Mouse (Mus musculus): ENCODE results near the gene Gm21188. TPM values are rescaled to one million over a fixed set of nuclear protein-coding genes. Genes with fewer than 3 reads are reported as not detected.
"Not testable (repeated sequence)": the region's sequence is repeated elsewhere in the genome, so short reads cannot be mapped to it uniquely, and the experiment has no call there.

Gm21188 gene
- polyA plus RNA-seq (2015; fragmentation: Nextera tagmentation; extraction: Ambion mirVana) = not detected in 2 replicates

DNA sequence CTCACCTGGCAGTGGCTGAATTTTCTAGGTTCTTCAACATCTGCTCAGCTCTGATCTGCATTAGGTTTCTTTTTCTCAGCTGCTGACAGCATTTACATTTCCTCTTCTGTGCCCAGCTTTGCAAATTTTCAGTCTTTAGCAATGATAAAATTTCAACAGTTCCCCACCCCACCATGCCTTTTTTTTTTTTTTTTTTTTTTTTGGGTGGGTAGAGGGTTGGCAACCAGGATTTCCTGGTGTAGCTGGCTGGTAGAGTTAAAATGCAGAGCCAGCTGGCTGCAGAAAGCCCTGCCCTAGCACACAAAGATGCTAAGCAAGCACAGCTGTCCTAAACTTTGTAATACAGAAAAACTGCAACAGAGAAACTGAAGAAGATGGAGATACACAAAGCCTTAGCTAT, at the start of gene Gm21188:
TSS of gene Gm21188 (minus strand) at position 110 of the 400 bp plus-strand sequence.
- H3K9me3 ChIP-seq; H3K4me3 ChIP-seq (replicated peaks); H3K9ac ChIP-seq (replicated peaks); H3K27me3 ChIP-seq; ATAC-seq; H3K27ac ChIP-seq; H3K4me2 ChIP-seq (replicated peaks); H3K4me1 ChIP-seq (replicated peaks); H3K36me3 ChIP-seq: not testable (repeated sequence)

DNA sequence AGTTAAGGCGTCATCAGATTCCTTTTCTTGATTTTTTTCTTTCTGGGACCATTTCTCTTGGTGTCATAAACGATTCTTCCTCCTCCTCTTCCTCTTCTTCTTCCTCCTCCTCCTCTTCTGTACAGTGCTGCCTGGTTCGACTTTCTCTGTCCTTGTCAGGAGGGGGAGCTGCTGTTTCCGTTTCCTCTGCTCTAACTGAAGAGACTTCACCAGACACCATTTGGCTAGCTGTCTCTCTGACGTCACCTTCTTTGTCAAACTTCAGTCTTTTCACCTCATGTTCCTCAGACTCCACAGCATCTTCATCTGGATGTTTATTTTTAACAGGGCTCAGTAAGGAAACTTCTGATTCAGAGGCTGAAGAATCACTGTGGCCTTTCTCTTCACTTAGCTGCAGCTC, 47.3 kb upstream of the Gm21188 start:
- not testable (repeated sequence) for H3K4me3 ChIP-seq (replicated peaks); ATAC-seq; H3K9me3 ChIP-seq; H3K27me3 ChIP-seq; H3K27ac ChIP-seq; H3K36me3 ChIP-seq; H3K9ac ChIP-seq (replicated peaks); H3K4me2 ChIP-seq (replicated peaks); H3K4me1 ChIP-seq (replicated peaks)
- no CpG with 5 or more reads among the region's 5 CpGs for WGBS

DNA sequence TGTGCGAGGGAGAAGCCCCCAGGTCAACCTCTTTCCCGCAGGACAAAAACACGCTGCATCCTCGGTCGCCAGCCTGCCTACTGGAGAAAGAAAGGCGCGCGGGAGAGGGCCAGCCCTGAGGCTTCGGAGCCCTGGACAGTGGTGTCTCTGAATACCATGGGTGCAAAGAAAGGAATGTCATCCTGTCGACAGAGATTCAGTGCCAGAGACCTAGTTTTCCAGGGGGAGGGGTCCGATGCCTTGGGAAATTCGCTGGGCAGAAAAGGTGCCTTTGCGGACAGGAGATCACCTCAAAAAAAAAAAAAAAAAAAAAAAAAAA, 44.9 kb upstream of the Gm21188 start:
- H3K9ac ChIP-seq (replicated peaks); H3K9me3 ChIP-seq; H3K4me2 ChIP-seq (replicated peaks); H3K27ac ChIP-seq; H3K36me3 ChIP-seq; H3K4me1 ChIP-seq (replicated peaks); H3K27me3 ChIP-seq; H3K4me3 ChIP-seq (replicated peaks): not testable (repeated sequence)
- WGBS = under 1% methylated on average over 7 of the region's 13 CpGs
- peak; percentile 50 for ATAC-seq

DNA sequence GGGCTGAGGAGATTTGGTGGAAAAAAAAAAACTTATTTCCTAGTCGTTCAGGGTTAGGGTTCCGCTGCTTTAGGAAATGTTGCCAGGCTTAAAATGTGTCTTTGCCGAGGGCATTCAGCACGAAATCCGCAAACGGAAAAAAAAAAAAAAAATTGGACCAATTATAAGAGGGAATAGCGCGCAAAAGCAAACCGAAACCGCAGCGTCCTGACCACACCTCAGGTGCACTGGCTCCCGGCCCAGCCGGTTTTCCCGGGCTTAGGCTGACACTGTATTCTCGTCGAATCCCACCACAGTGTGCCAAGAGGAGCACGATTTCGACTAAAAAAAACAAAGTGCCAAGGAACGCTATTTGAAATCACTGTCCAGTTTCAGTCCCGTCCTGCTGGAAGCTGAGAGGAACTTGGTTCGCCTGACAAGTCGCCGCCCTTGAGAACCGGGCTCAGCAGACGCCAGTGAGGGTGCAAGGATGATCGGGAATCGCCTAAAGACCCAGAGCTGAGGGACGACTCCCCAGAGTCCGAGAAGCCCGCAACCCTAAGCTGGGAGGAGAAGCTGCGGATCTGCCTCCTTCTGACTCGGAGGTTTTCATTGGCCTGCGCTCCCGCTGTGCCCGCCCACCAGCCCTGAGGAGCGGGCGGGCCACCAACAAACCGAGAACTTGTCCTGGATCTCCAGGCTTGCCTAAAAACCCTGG, 44.4 kb upstream of the Gm21188 start:
- H3K4me3 ChIP-seq (replicated peaks); H3K4me1 ChIP-seq (replicated peaks); H3K27me3 ChIP-seq; H3K9me3 ChIP-seq; H3K27ac ChIP-seq; H3K36me3 ChIP-seq; H3K9ac ChIP-seq (replicated peaks): not testable (repeated sequence)
- under 1% methylated on average over 25 of the region's 38 CpGs for WGBS
- 0 out of 2 replicates have a peak overlapping the region, but pooled peaks have one; percentile 9 for H3K4me2 ChIP-seq (replicated peaks)
- peak; percentile 65 for ATAC-seq

DNA sequence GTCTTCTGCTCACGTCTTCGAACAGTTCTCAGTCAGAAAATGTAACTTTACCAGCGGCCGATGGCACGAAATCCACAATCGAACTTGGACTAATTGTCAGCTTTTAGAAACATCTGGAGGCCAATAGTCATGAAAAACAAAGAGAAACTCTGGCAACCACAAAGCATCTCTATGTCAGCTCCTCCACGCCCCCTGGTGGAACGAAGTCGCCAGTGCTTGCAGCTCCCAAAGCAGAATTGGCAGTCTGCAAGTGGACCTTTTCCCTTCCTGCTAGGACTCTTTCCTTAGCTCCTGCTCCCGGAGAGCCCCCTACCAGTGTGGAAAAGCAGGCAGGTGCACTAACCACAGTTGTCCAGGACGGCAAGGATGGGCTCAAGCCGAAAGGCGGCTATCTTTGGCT, 41.0 kb upstream of the Gm21188 start:
- not testable (repeated sequence) for H3K4me1 ChIP-seq (replicated peaks); H3K9ac ChIP-seq (replicated peaks); H3K36me3 ChIP-seq; H3K27me3 ChIP-seq; H3K4me2 ChIP-seq (replicated peaks); H3K27ac ChIP-seq; H3K9me3 ChIP-seq; H3K4me3 ChIP-seq (replicated peaks)
- 0 out of 2 replicates have a peak, but pooled peaks have one; percentile 25 for ATAC-seq
- WGBS = no CpG with 5 or more reads among the region's 13 CpGs

DNA sequence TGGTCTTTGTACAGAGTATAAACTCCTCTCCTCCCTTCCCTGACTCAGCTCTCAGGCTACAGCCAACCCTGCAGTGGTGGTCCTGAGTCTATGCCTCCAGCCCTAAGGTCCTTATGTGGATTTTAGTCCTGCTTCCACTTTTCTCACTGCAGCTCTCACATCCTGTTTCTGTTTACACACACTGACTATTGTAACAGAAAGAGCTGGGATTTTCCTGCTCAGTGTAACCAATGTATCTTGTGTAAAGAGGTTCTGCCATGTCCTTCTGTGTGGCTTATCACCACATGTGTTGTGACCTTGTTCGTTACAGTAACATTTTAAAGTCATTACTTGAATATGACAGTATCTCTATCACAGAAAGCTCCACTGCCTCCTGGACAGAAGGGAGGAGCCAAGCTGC, 27.6 kb upstream of the Gm21188 start:
- not testable (repeated sequence) for H3K27me3 ChIP-seq; H3K9me3 ChIP-seq; H3K36me3 ChIP-seq; H3K4me1 ChIP-seq (replicated peaks); H3K4me3 ChIP-seq (replicated peaks); H3K4me2 ChIP-seq (replicated peaks); ATAC-seq; H3K9ac ChIP-seq (replicated peaks); H3K27ac ChIP-seq
- no CpG with 5 or more reads among the region's 1 CpGs for WGBS

DNA sequence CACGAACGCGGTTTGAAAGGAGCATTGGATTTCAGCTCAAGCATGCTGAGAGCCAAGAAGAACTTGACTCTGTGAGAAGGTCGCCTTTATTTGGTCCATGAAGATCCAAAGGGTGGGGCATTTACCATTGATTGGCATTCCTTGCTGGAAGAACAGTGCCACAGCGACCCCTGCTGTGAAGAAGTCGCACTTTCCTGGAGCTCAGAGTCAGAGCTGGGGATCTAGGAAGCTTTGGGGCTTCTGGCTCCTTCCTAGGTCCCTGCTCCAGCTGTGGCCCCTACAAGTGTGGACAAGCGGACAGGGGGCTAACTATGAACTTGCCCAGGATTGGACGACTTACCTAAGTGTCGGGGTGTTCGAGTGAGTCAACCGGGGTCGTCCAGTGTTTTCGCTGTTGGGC, 18.9 kb upstream of the Gm21188 start:
- not testable (repeated sequence) for H3K9me3 ChIP-seq; H3K4me3 ChIP-seq (replicated peaks); H3K36me3 ChIP-seq; H3K27ac ChIP-seq; H3K9ac ChIP-seq (replicated peaks); H3K27me3 ChIP-seq; H3K4me2 ChIP-seq (replicated peaks); H3K4me1 ChIP-seq (replicated peaks)
- ATAC-seq = peak; percentile 62; the same call in 1 of the 2 replicates
- no CpG with 5 or more reads among the region's 13 CpGs for WGBS

DNA sequence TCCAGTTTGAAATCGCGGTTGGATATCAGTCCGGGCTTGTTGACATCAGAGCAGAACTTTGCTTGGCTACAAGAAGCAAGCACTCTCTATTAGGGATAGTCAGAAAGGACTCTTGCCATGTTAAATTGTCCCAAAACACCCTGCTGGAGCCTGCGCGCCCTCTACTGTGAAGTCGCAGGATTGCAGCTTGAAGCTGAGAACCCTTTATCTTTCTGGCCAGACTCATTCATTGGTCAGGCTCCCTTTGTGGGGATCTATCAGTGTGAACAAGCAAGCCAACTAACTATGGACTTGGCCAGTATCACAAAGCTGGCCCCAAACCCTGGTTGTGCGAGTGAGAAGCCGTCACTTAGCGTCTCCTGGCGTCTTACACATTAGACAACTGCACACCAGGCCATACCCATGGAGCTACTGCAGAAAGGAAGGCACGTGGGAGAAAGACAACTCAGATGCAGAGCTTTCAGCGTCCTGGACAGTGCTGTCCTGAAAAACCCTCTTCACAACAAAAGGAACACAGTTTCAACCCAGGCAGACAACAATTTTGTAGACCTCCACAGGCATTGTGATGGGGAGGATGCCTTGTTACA, 18.1 kb upstream of the Gm21188 start:
- H3K36me3 ChIP-seq; H3K4me2 ChIP-seq (replicated peaks); H3K4me1 ChIP-seq (replicated peaks); H3K9me3 ChIP-seq; H3K9ac ChIP-seq (replicated peaks); H3K27me3 ChIP-seq; H3K27ac ChIP-seq; H3K4me3 ChIP-seq (replicated peaks): not testable (repeated sequence)
- no CpG with 5 or more reads among the region's 12 CpGs for WGBS
- ATAC-seq = 0 out of 2 replicates have a peak, but pooled peaks have one; percentile 37

DNA sequence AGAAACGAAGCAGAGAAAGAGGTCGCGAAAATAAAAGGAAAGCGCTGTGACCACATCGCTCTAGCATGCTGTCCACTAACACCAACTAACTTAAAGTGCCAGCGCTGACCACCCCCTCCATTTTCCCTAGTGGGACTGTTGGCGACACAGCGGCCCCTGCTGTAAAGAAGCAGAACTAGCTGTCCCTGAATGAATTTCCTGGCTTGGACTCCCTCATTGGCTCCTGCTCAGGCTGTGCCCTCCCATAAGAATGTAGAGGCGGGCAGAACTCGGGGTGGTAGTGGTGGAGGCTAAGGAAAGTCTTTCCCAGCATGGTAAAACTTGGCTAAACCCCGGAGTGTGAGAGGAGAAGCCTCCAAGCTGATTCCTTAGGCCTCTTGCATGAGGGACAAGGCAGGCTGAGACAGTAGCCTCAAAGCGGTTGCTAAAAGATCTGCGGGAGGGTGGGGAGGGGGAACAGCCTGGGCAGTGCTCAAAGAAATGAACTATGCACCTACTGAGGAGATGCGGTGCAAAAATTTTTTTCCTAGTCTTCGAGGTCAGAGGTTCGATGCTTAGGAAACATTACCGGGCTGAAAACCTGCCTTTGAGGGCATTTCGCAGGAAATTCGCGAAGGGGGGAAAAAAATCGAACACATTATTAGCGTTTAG, 11.6 kb upstream of the Gm21188 start:
- H3K27me3 ChIP-seq; H3K4me1 ChIP-seq (replicated peaks); H3K27ac ChIP-seq; H3K9ac ChIP-seq (replicated peaks); H3K36me3 ChIP-seq; H3K9me3 ChIP-seq; H3K4me3 ChIP-seq (replicated peaks); H3K4me2 ChIP-seq (replicated peaks): not testable (repeated sequence)
- no CpG with 5 or more reads among the region's 22 CpGs for WGBS
- peak; percentile 83 for ATAC-seq

DNA sequence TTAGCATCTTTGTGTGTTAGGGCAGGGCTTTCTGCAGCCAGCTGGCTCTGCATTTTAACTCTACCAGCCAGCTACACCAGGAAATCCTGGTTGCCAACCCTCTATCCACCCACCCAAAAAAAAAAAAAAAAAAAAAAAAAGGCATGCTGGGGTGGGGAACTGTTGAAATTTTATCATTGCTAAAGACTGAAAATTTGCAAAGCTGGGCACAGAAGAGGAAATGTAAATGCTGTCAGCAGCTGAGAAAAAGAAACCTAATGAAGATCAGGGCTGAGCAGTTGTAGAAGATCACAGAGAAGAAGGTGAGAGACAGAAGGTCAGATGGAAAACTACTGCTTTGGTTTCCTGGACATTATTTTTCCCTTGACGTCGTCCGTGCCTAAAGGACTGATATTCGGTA, 10.9 kb upstream of the Gm21188 start:
- H3K4me1 ChIP-seq (replicated peaks); H3K27ac ChIP-seq; H3K4me2 ChIP-seq (replicated peaks); H3K27me3 ChIP-seq; H3K36me3 ChIP-seq; H3K9ac ChIP-seq (replicated peaks); H3K4me3 ChIP-seq (replicated peaks); H3K9me3 ChIP-seq; ATAC-seq: not testable (repeated sequence)
- WGBS = no CpG with 5 or more reads among the region's 4 CpGs

DNA sequence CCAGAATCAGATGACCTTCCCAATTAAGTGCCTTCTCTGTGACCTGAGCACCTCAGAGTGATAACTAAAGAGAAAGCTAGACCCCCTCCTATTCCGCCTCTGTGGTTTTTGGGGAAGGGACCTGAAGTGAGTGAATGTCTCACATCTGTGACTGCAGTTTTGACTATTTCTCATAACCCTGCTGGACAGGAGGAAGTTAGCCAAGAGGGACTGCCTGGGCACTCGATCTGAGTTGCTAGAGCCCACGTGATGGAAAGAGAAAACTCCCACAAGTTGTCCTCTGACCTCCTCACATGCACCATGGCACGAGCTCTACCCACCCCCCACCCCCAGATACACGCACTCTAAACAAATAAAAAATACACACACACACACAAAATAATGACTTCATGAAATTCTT, 3.4 kb downstream of the Gm21188 start:
- H3K36me3 ChIP-seq; H3K4me2 ChIP-seq (replicated peaks); H3K27me3 ChIP-seq; ATAC-seq; H3K27ac ChIP-seq; H3K9ac ChIP-seq (replicated peaks); H3K9me3 ChIP-seq; H3K4me1 ChIP-seq (replicated peaks); H3K4me3 ChIP-seq (replicated peaks): not testable (repeated sequence)
- no CpG with 5 or more reads among the region's 5 CpGs for WGBS

DNA sequence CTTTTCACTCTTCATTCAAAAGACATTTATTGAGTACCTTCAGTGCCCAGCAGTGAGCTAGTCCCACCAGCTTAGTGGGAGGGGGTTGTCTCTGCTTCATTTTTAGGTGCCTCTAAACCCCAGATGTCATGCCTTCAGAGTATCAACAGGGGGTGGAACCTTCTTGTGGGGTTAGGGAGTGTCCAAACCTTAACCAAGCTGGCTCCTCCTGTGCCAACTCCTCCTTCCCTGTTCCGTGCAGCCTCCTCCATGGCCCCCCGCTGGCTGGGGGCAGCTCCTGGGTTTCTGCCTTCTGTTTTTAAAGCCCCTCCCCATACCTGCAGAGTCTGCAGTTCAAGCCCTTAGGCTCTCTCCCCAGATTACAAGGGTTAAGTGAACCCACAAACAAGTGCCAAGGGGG, 3.8 kb downstream of the Gm21188 start:
- not testable (repeated sequence) for H3K4me2 ChIP-seq (replicated peaks); H3K27me3 ChIP-seq; ATAC-seq; H3K36me3 ChIP-seq; H3K27ac ChIP-seq; H3K4me3 ChIP-seq (replicated peaks); H3K9ac ChIP-seq (replicated peaks); H3K9me3 ChIP-seq; H3K4me1 ChIP-seq (replicated peaks)
- no CpG with 5 or more reads among the region's 2 CpGs for WGBS

Data from midbrain, embryonic 13.5 days (tissue).